Mouse (Mus musculus) spleen, adult 2 months (tissue): ENCODE data around the gene Arrdc4. TPM values are rescaled to one million over a fixed set of nuclear protein-coding genes. Genes with fewer than 3 reads are reported as not detected.

Experiments used
- DNase-seq, 2 experiments: peaks; one replicate each; pipeline versions ENCODE4 v3.0.0 to v3.0.0-alpha.2; 2012 to 2021; ENCODE audit warnings: low spot score in 2 of 2, low read depth in 1 of 2
- H3K27ac ChIP-seq: fragments of 200-500 bp; 2 replicates; pipeline ENCODE4 v1.5.1; 2012; ENCODE audit warnings: low read length, inconsistent platforms; ENCODE audit not compliant: insufficient read depth
- H3K27me3 ChIP-seq: fragments of 200-500 bp; 2 replicates; pipeline ENCODE4 v1.6.1; 2012; ENCODE audit warnings: mild to moderate bottlenecking, moderate library complexity, low read length, inconsistent platforms; ENCODE audit not compliant: control insufficient read depth, insufficient read depth
- H3K36me3 ChIP-seq: fragments of 200-500 bp; 2 replicates; pipeline ENCODE4 v1.6.1; 2012; ENCODE audit warnings: mild to moderate bottlenecking, low read length, inconsistent platforms; ENCODE audit not compliant: control insufficient read depth, insufficient read depth
- H3K4me1 ChIP-seq: fragments of 200-500 bp; 2 replicates; pipeline ENCODE4 v1.6.1; 2011; ENCODE audit warnings: inconsistent platforms; ENCODE audit not compliant: control insufficient read depth, insufficient read depth, insufficient read length
- H3K4me3 ChIP-seq: fragments of 200-500 bp; 2 replicates; pipeline ENCODE4 v1.5.1; 2011; ENCODE audit warnings: mild to moderate bottlenecking, inconsistent platforms; ENCODE audit not compliant: insufficient read depth, insufficient read length; ENCODE audit errors: extremely low read depth
- CTCF ChIP-seq: fragments of 200-500 bp; IDR thresholded peaks from 2 replicates; pipeline ENCODE4 v1.5.1; 2011; ENCODE audit warnings: mild to moderate bottlenecking, inconsistent platforms; ENCODE audit not compliant: insufficient read depth, insufficient read length, insufficient replicate concordance; ENCODE audit errors: extremely low read depth
- POLR2A ChIP-seq: fragments of 200-500 bp; IDR thresholded peaks from 2 replicates; pipeline ENCODE4 v1.6.1; 2011; ENCODE audit warnings: low read depth, low read length, inconsistent platforms
- WGBS: fragments of 180-500 bp; shearing (Covaris S2); methylation state at CpG from one replicate; pipeline ENCODE4 v1.1.7; 2018; 5-methylcytosine and 5-hydroxymethylcytosine counted together
- polyA plus RNA-seq: library from polyadenylated mRNA; depleted of rRNA; stranded (reverse); fragments of >200 nt; gene quantifications from 2 replicates; pipeline ENCODE4 v1.2.3, GENCODE M21; 2012

Arrdc4 gene
- polyA plus RNA-seq, 1 experiment = 4.3 TPM

GRCm38 (mm10) chr7:68759148-68759724, 10.2 kb upstream of the Arrdc4 start:
- Histone ChIP-seq H3K4me1 (no peaks in the 10 kb centered on the region), H3K4me3 (no peak overlapping the region), H3K27me3 (no peaks in the 10 kb centered on the region), H3K36me3 (no peaks in the 10 kb centered on the region), H3K27ac (no peak overlapping the region)
- no peak for TF ChIP-seq CTCF
- TF ChIP-seq POLR2A = no peak
- DNase-seq = no peak
- 60% methylated on average over 6 of the region's 6 CpGs for WGBS

- WGBS = 81% methylated on average over 6 of the region's 6 CpGs
- TF ChIP-seq CTCF (no peak), POLR2A (no peak)
Measured at GRCm38 (mm10) chr7:68756656-68757204, 7.7 kb upstream of the Arrdc4 start.

GRCm38 (mm10) chr7:68749919-68750318, 878 bp upstream of the Arrdc4 start:
- no peak for DNase-seq
- Histone ChIP-seq H3K27ac (no peak overlapping the region), H3K36me3 (no peaks in the 10 kb centered on the region), H3K4me1 (peaks cover 3% of the 10 kb centered on the region; the same call in 1 of the 2 replicates), H3K4me3 (no peak overlapping the region), H3K27me3 (no peaks in the 10 kb centered on the region)
- no peak for TF ChIP-seq CTCF
- TF ChIP-seq POLR2A = no peak
- 60% methylated on average over 8 of the region's 8 CpGs for WGBS

More at GRCm38 (mm10) chr7:68756656-68757204, 7.7 kb upstream of the Arrdc4 start:
- Histone ChIP-seq H3K4me1 (no peaks in the 10 kb centered on the region), H3K4me3 (no peak overlapping the region), H3K27ac (no peak overlapping the region), H3K27me3 (no peaks in the 10 kb centered on the region), H3K36me3 (no peaks in the 10 kb centered on the region)
- no peak for DNase-seq

GRCm38 (mm10) chr7:68748361-68748760, 680 bp downstream of the Arrdc4 start:
- no peak for DNase-seq
- no peaks in the 10 kb centered on the region for H3K27me3 ChIP-seq
- 10% methylated on average over 5 of the region's 8 CpGs for WGBS
- H3K27ac ChIP-seq = peak overlapping the region; percentile 67
- H3K36me3 ChIP-seq = no peaks in the 10 kb centered on the region
- peak overlapping the region; percentile 61 for H3K4me3 ChIP-seq
- TF ChIP-seq CTCF (no peak), POLR2A (no peak)
- peaks cover 3% of the 10 kb centered on the region; the same call in 1 of the 2 replicates for H3K4me1 ChIP-seq

- 88% methylated on average over 9 of the region's 9 CpGs for WGBS
- TF ChIP-seq CTCF (no peak), POLR2A (no peak)
- H3K27me3 ChIP-seq = no peaks in the 10 kb centered on the region
Measured at GRCm38 (mm10) chr7:68744616-68745015, 4.4 kb downstream of the Arrdc4 start.

GRCm38 (mm10) chr7:68744206-68744605, 4.8 kb downstream of the Arrdc4 start:
- TF ChIP-seq POLR2A (no peak), CTCF (no peak)
- 87% methylated on average over 2 of the region's 2 CpGs for WGBS
- no peak overlapping the region for H3K27ac ChIP-seq
- no peak for DNase-seq
- H3K4me3 ChIP-seq = no peak overlapping the region
- 0 out of 2 replicates have a peak, but pooled peaks cover 1% of the 10 kb centered on the region for H3K36me3 ChIP-seq
- H3K4me1 ChIP-seq = peaks cover 3% of the 10 kb centered on the region; the same call in 1 of the 2 replicates
- no peaks in the 10 kb centered on the region for H3K27me3 ChIP-seq

More at GRCm38 (mm10) chr7:68744616-68745015, 4.4 kb downstream of the Arrdc4 start:
- DNase-seq = no peak
- Histone ChIP-seq H3K4me1 (peaks cover 3% of the 10 kb centered on the region; the same call in 1 of the 2 replicates), H3K27ac (no peak overlapping the region), H3K4me3 (no peak overlapping the region), H3K36me3 (0 out of 2 replicates have a peak, but pooled peaks cover 1% of the 10 kb centered on the region)

- H3K27me3 ChIP-seq = no peaks in the 10 kb centered on the region
- DNase-seq = no peak
- no peak overlapping the region for H3K4me3 ChIP-seq
- H3K4me1 ChIP-seq = no peaks in the 10 kb centered on the region
- H3K27ac ChIP-seq = no peak overlapping the region
- H3K36me3 ChIP-seq = 0 out of 2 replicates have a peak, but pooled peaks cover 1% of the 10 kb centered on the region
- no peak for TF ChIP-seq CTCF
- no peak for TF ChIP-seq POLR2A
- WGBS = 88% methylated on average over 6 of the region's 6 CpGs
Measured at GRCm38 (mm10) chr7:68740763-68741162, 8.3 kb downstream of the Arrdc4 start.
